In genomic region chr5:102428310-102428709, GRCm38 (mm10) we compare ENCODE assay signal across 32 mouse cellular contexts. TPM values are rescaled to one million over a fixed set of nuclear protein-coding genes. Genes with fewer than 3 reads are reported as not detected.
DNase-seq lines count a peak whose midpoint lies in the region; ATAC-seq lines count a peak whose summit lies in the region.
"Had no signal": no experiment of that assay in that cellular context is flagged by ENCODE, and none has a peak within 500 bp of the region (broad histone marks: within the 10 kb centered on the region; RNA-seq: fewer than 3 reads in every experiment).

No protein-coding gene starts in this region.

- WGBS in lung, embryonic 16.5 days = 58% methylated on average over 3 of the region's 3 CpGs

- H3K27ac ChIP-seq in lung, embryonic 16.5 days (ENCODE audit: low read length) = no peak overlapping the region
- H3K27ac ChIP-seq: embryonic facial prominence, embryonic 13.5 days; forebrain, embryonic 10.5 days; forebrain, embryonic 13.5 days; gastrocnemius, adult 2 months; heart, embryonic 15.5 days; hindbrain, embryonic 10.5 days; hindbrain, embryonic 13.5 days; intestine, embryonic 15.5 days had no signal

- H3K4me3 ChIP-seq in lung, embryonic 16.5 days (ENCODE audit: low read length) = no peak overlapping the region
- H3K4me3 ChIP-seq: embryonic facial prominence, embryonic 13.5 days; forebrain, embryonic 10.5 days; forebrain, embryonic 13.5 days; gastrocnemius, adult 2 months; heart, embryonic 12.5 days; heart, embryonic 15.5 days; hindbrain, embryonic 10.5 days; hindbrain, embryonic 13.5 days; intestine, embryonic 15.5 days had no signal

- 0 out of 2 replicates have a peak, but pooled peaks have one; percentile 47 for ATAC-seq in lung, embryonic 16.5 days (ENCODE audit: low read depth)
- ATAC-seq: forebrain, embryonic 13.5 days; forebrain, embryonic 16.5 days; hindbrain, embryonic 16.5 days; intestine, embryonic 15.5 days; Patski had no signal

- no peaks in the 10 kb centered on the region for H3K9me3 ChIP-seq in lung, embryonic 16.5 days (ENCODE audit: control insufficient read depth, low read length)
- H3K9me3 ChIP-seq: embryonic facial prominence, embryonic 13.5 days; forebrain, embryonic 10.5 days; forebrain, embryonic 13.5 days; heart, embryonic 12.5 days; heart, embryonic 15.5 days; hindbrain, embryonic 10.5 days; hindbrain, embryonic 13.5 days; intestine, embryonic 15.5 days had no signal

- H3K4me1 ChIP-seq in lung, embryonic 16.5 days (replicated peaks; ENCODE audit: control insufficient read depth, insufficient read depth, low read length) = no peaks in the 10 kb centered on the region
- H3K4me1 ChIP-seq: embryonic facial prominence, embryonic 13.5 days; forebrain, embryonic 10.5 days; forebrain, embryonic 13.5 days; heart, embryonic 12.5 days; heart, embryonic 15.5 days; hindbrain, embryonic 10.5 days; hindbrain, embryonic 13.5 days; intestine, embryonic 15.5 days had no signal

- no peaks in the 10 kb centered on the region for H3K36me3 ChIP-seq in lung, embryonic 16.5 days (ENCODE audit: control insufficient read depth, insufficient read depth, low read length)
- H3K36me3 ChIP-seq: embryonic facial prominence, embryonic 13.5 days; forebrain, embryonic 10.5 days; G1E; heart, embryonic 12.5 days; heart, embryonic 15.5 days; hindbrain, embryonic 10.5 days; hindbrain, embryonic 13.5 days; intestine, embryonic 15.5 days had no signal

- peak; percentile 8 for DNase-seq in embryo, embryonic 11 days
- DNase-seq in embryo, embryonic 9.5 days (ENCODE audit: extremely low spot score) = no peak
- no peak for DNase-seq in lung, postnatal 25 days (ENCODE audit: low spot score)
- peak; percentile 18 for DNase-seq in adipocyte (ENCODE audit: low spot score)
- peak; percentile 18 for DNase-seq in forelimb bud, embryonic 11.5 days (ENCODE audit: low read depth, low spot score)
- no peak for DNase-seq in heart, adult 11 months
- DNase-seq: adrenal gland, adult 8-10 months; adrenal gland, postnatal 25 days; B cell, adult 2 months; cerebellum, adult 11-12 months; cerebellum, adult 8-10 months; cerebellum, postnatal 10 days; cerebellum, postnatal 36 days; gastrocnemius, adult 2 months; gastrocnemius, postnatal 14 days; heart, adult 18-20 months; heart, postnatal 10 days; heart, postnatal 36 days had no signal

- no peak overlapping the region for H3K9ac ChIP-seq in lung, embryonic 16.5 days (ENCODE audit: low read length)
- H3K9ac ChIP-seq: embryonic facial prominence, embryonic 13.5 days; forebrain, embryonic 13.5 days; heart, embryonic 12.5 days; heart, embryonic 15.5 days; hindbrain, embryonic 13.5 days; intestine, embryonic 15.5 days had no signal

- H3K4me2 ChIP-seq in lung, embryonic 16.5 days (ENCODE audit: low read depth, low read length) = no peak overlapping the region
- H3K4me2 ChIP-seq: embryonic facial prominence, embryonic 13.5 days; forebrain, embryonic 13.5 days; heart, embryonic 12.5 days; heart, embryonic 15.5 days; hindbrain, embryonic 13.5 days; intestine, embryonic 15.5 days had no signal

- H3K27me3 ChIP-seq in lung, embryonic 16.5 days (ENCODE audit: control insufficient read depth, insufficient read depth, low read depth, low read length) = no peaks in the 10 kb centered on the region
- H3K27me3 ChIP-seq: CH12.LX; embryonic facial prominence, embryonic 13.5 days; forebrain, embryonic 13.5 days; heart, embryonic 12.5 days; heart, embryonic 15.5 days; hindbrain, embryonic 13.5 days; intestine, embryonic 15.5 days; Patski had no signal

RNA-seq across cellular contexts. Expression of gene Arhgap24, which starts 52.9 kb away (rescaled TPM):
- polyA plus RNA-seq in lung, embryonic 16.5 days (2015; fragmentation: Nextera tagmentation; extraction: Ambion mirVana) = 40.1 TPM in 2 replicates
- polyA plus RNA-seq: G1E had no signal

Comparison
In these comparisons a context has a peak if more than half of its experiments do, and no peak if none do; other contexts are left out.
1. DNase-seq: peak in embryo, embryonic 11 days (single experiment), adipocyte (single experiment) and forelimb bud, embryonic 11.5 days (single experiment); none in embryo, embryonic 9.5 days (single experiment), lung, postnatal 25 days (single experiment) and heart, adult 11 months (single experiment).